Mouse (Mus musculus) 3134 (cell line): ENCODE data around the gene Ms4a3.

Experiments
- DNase-seq: peaks from one replicate; pipeline ENCODE4 v3.0.0-alpha.2; 2011; ENCODE audit warnings: low spot score; ENCODE audit not compliant: insufficient read length; ENCODE audit errors: extremely low read depth

Gene Ms4a3

GRCm38 (mm10) chr19:11640732-11641131, at the start of gene Ms4a3:
TSS of gene Ms4a3 (minus strand) at chr19:11640851.
- no peak for DNase-seq

- no peak for DNase-seq
Measured at GRCm38 (mm10) chr19:11661562-11661961, 20.9 kb upstream of the Ms4a3 start.

GRCm38 (mm10) chr19:11660459-11660858, 19.8 kb upstream of the Ms4a3 start, which contains the start of gene Oosp2:
TSS of gene Oosp2 (minus strand) at chr19:11660559.
- no peak for DNase-seq

GRCm38 (mm10) chr19:11659142-11659541, 18.5 kb upstream of the Ms4a3 start:
- DNase-seq, result no peak

- DNase-seq, result no peak
Measured at GRCm38 (mm10) chr19:11649564-11649963, 8.9 kb upstream of the Ms4a3 start.

- no peak for DNase-seq
Measured at GRCm38 (mm10) chr19:11646166-11646565, 5.5 kb upstream of the Ms4a3 start.

- DNase-seq, result no peak
Measured at GRCm38 (mm10) chr19:11639038-11639437, 1.6 kb downstream of the Ms4a3 start.

- DNase-seq, result no peak
Measured at GRCm38 (mm10) chr19:11635572-11635971, 5.1 kb downstream of the Ms4a3 start.

GRCm38 (mm10) chr19:11634330-11634729, 6.3 kb downstream of the Ms4a3 start:
- no peak for DNase-seq

- DNase-seq, result no peak
Measured at GRCm38 (mm10) chr19:11633732-11634131, 6.9 kb downstream of the Ms4a3 start.

- DNase-seq, result no peak
Measured at GRCm38 (mm10) chr19:11625231-11625630, 15.4 kb downstream of the Ms4a3 start.

GRCm38 (mm10) chr19:11624800-11625199, 15.9 kb downstream of the Ms4a3 start:
- DNase-seq, result no peak

GRCm38 (mm10) chr19:11623551-11623950, 17.1 kb downstream of the Ms4a3 start, which contains the start of gene Ms4a2:
TSS of gene Ms4a2 (minus strand) at chr19:11623719.
- DNase-seq, result no peak

- no peak for DNase-seq
Measured at GRCm38 (mm10) chr19:11617983-11618382, 22.7 kb downstream of the Ms4a3 start.

GRCm38 (mm10) chr19:11614805-11615204, 25.8 kb downstream of the Ms4a3 start:
- no peak for DNase-seq

- no peak for DNase-seq
Measured at GRCm38 (mm10) chr19:11613776-11614443, 26.7 kb downstream of the Ms4a3 start.

- DNase-seq, result no peak
Measured at GRCm38 (mm10) chr19:11613084-11613483, 27.6 kb downstream of the Ms4a3 start.

GRCm38 (mm10) chr19:11612293-11612692, 28.4 kb downstream of the Ms4a3 start:
- no peak for DNase-seq

- peak; percentile 5 for DNase-seq
Measured at GRCm38 (mm10) chr19:11611541-11611945, 29.1 kb downstream of the Ms4a3 start.

GRCm38 (mm10) chr19:11608172-11608571, 32.5 kb downstream of the Ms4a3 start:
- no peak for DNase-seq

- no peak for DNase-seq
Measured at GRCm38 (mm10) chr19:11604603-11605002, 36.0 kb downstream of the Ms4a3 start, which contains the start of gene Ms4a6d. TSS of gene Ms4a6d (minus strand) at chr19:11604849.

- no peak for DNase-seq
Measured at GRCm38 (mm10) chr19:11602026-11602425, 38.6 kb downstream of the Ms4a3 start.

GRCm38 (mm10) chr19:11601349-11601748, 39.3 kb downstream of the Ms4a3 start:
- DNase-seq, result no peak
